In genomic region chr2:32492661-32493060, GRCm38 (mm10) we compare ENCODE assay signal across 12 mouse cellular contexts.
"Had no signal": no experiment of that assay in that cellular context is flagged by ENCODE, and none has a peak within 500 bp of the region (broad histone marks: within the 10 kb centered on the region; RNA-seq: fewer than 3 reads in every experiment).

No protein-coding gene starts in this region.

- H3K9me3 ChIP-seq: kidney, embryonic 15.5 days; limb, embryonic 10.5 days; liver, embryonic 15.5 days had no signal

- H3K9ac ChIP-seq: kidney, embryonic 15.5 days; liver, embryonic 15.5 days had no signal

- H3K4me2 ChIP-seq: kidney, embryonic 15.5 days; liver, embryonic 11.5 days; liver, embryonic 15.5 days had no signal

- H3K4me3 ChIP-seq: kidney, embryonic 15.5 days; left cerebral cortex, adult 2 months; limb, embryonic 10.5 days; liver, embryonic 15.5 days had no signal

- H3K27ac ChIP-seq: kidney, embryonic 15.5 days; left cerebral cortex, adult 2 months; limb, embryonic 10.5 days; liver, embryonic 15.5 days had no signal

- DNase-seq: kidney, adult 2 months; kidney, postnatal 14 days; lung, adult 2 months; lung, postnatal 36 days; midbrain, embryonic 14.5 days; right cerebral cortex, postnatal 14 days had no signal

- H3K27me3 ChIP-seq: kidney, embryonic 15.5 days; liver, embryonic 15.5 days had no signal

- H3K36me3 ChIP-seq: kidney, embryonic 15.5 days; limb, embryonic 10.5 days; liver, embryonic 15.5 days had no signal

- ATAC-seq: lung, postnatal 0 days had no signal
